Mouse (Mus musculus) kidney, adult 10 weeks (tissue): ENCODE results near the gene Rasgef1c. TPM values are rescaled to one million over a fixed set of nuclear protein-coding genes. Genes with fewer than 3 reads are reported as not detected.

Source experiments
- polyA plus RNA-seq: library from polyadenylated mRNA; stranded (reverse); fragments of 350-450 nt; fragmentation: Illumina TruSeq; extraction: RNeasy Lipid Tissue Mini Kit (QIAGEN cat#74804); gene quantifications from one replicate; pipeline ENCODE4 v1.2.3, GENCODE M21; 2014; ENCODE audit warnings: low read depth, low replicate concordance

The Rasgef1c gene
- not detected for polyA plus RNA-seq

DNA sequence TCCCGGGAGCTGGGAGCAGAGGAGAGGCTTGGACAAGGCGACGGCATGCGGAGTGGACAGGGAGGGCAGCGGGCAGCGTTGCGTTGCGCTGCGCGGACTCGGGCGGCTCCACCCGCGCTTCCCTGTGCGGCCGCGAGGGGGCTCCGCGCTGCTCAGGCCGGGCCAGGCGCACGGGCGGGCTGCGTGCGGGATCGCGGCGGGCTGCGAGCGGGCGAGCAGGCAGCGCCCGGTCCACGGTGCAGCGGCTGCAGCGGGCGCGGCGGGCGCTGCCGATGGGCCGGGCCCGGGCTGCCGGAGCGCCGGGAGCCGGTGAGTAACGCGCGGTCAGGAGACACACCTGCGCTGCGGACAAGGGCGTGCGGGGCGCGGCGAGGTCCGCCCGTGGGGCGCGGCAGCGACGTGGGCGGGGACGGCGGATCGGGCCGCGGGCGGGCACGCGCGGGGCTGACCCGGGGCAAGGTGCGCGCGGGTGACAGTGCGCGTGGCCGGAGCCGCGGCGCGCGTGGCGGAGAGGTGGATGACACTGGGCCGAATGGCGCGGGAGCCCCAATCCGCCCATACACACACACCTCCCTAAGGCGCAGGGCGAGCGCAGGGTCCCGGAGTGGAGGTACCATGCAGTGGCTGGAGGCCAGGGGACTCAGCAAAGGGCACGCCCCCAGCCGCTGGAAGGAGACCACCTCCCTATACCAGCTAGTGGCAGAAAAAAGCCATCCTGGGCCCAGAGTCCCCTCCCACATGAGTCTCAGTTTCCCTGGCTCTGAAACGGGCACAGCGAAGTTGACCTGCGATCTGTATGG lies at the start of gene Rasgef1c:
TSS of gene Rasgef1c (plus strand) at position 177 of the 800 bp plus-strand sequence.

DNA sequence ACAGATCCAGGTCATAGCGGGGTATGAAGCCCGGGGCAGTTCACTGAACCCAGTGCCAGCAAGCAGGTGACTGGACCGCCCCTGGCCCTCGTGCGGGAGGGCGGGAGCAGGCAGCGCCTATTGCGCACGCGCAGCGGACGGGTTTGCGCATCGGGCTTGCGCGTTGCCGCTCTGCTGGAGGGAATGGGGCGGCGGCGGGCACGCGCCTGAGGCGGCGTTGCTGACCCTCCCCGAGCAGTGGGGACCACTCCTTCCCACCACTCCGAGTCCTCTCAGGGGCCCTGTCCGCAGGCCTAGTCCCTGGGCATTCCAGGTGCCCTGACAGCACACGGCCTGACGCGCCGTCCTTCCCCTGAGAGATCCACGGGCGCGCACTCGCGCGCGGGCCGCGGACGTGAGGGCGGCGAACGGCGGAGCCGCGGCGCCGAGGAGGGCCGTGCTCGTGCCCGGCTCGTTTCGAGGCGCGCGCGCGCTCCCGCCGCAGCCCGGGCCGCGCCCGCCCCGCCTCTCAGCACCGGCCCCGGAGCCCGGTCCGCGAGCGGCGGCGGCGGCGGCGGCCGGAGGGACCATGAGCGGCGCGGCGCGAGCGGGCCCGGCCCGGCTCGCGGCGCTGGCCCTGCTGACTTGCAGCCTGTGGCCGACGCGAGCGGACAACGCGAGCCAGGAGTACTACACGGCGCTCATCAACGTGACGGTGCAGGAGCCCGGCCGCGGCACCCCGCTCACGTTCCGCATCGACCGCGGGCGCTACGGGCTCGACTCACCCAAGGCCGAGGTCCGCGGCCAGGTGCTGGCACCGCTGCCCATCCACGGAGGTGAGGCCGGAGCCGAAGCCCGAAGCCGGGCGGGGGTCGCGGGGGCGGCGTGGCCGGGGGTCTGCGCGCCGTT lies 123.4 kb downstream of the Rasgef1c start, which contains the start of gene Rnf130:
TSS of gene Rnf130 (plus strand) at position 514 of the 888 bp plus-strand sequence.

Other genes starting within 250 kb of the Rasgef1c start
- gene Scgb3a1, start 238.2 kb upstream of the Rasgef1c start, polyA plus RNA-seq = not detected
- 163 TPM for gene Cnot6, start 189.1 kb upstream of the Rasgef1c start, polyA plus RNA-seq
- gene Gfpt2, start 107.7 kb upstream of the Rasgef1c start, polyA plus RNA-seq = 1.9 TPM
- 105 TPM for gene Mapk9, start 55.1 kb upstream of the Rasgef1c start, polyA plus RNA-seq
- 207 TPM for gene Rnf130, start 123.5 kb downstream of the Rasgef1c start, polyA plus RNA-seq
- gene Tbc1d9b, start 229.6 kb downstream of the Rasgef1c start, polyA plus RNA-seq = 5.8 TPM